Mouse (Mus musculus) monocyte, adult 5-6 weeks (primary cell): ENCODE measurements around the gene Lrp6. TPM values are rescaled to one million over a fixed set of nuclear protein-coding genes. Genes with fewer than 3 reads are reported as not detected.

Experiments
- ATAC-seq: fragments of 153-309, 156-312 bp; replicated peaks from 2 replicates; pipeline ENCODE4 v1.8.0; 2017; ENCODE audit warnings: mild to moderate bottlenecking; ENCODE audit not compliant: low TSS enrichment, insufficient number of reproducible peaks, severe bottlenecking, poor library complexity, low FRiP score
- total RNA-seq: library from RNA; stranded (forward); fragments of 200-1000, 200-491, 200-594 nt; gene quantifications from 3 replicates; pipeline ENCODE4 v1.2.3, GENCODE M21; 2017

The Lrp6 gene
- total RNA-seq = 32.0 to 57.1 TPM (median 39.6 TPM) in 3 replicates

- peak; percentile 85 for ATAC-seq
These were observed at the start of gene Lrp6 for GRCm38 (mm10) chr6:134566818-134567485. Lrp6 (minus strand) TSS chr6:134566965.

- peak; percentile 78 for ATAC-seq
These were observed 48.2 kb upstream of the Lrp6 start for GRCm38 (mm10) chr6:134614723-134615648.

GRCm38 (mm10) chr6:134614322-134614721 is 47.6 kb upstream of the Lrp6 start:
- ATAC-seq = no peak

- no peak for ATAC-seq
These were observed 45.1 kb upstream of the Lrp6 start for GRCm38 (mm10) chr6:134611896-134612295.

- ATAC-seq = no peak
These were observed 43.6 kb upstream of the Lrp6 start for GRCm38 (mm10) chr6:134610380-134610779.

- no peak for ATAC-seq
These were observed 40.4 kb upstream of the Lrp6 start for GRCm38 (mm10) chr6:134606949-134607746.

GRCm38 (mm10) chr6:134606540-134606939 is 39.8 kb upstream of the Lrp6 start:
- ATAC-seq = no peak

- no peak for ATAC-seq
These were observed 38.4 kb upstream of the Lrp6 start for GRCm38 (mm10) chr6:134605196-134605595.

GRCm38 (mm10) chr6:134602371-134603003 is 35.7 kb upstream of the Lrp6 start:
- no peak for ATAC-seq

GRCm38 (mm10) chr6:134601766-134602165 is 35.0 kb upstream of the Lrp6 start:
- no peak for ATAC-seq

- ATAC-seq = no peak
These were observed 34.4 kb upstream of the Lrp6 start for GRCm38 (mm10) chr6:134601130-134601529.

- ATAC-seq = no peak
These were observed 32.5 kb upstream of the Lrp6 start for GRCm38 (mm10) chr6:134599239-134599638.

GRCm38 (mm10) chr6:134597651-134598229 is 31.0 kb upstream of the Lrp6 start:
- no peak for ATAC-seq

GRCm38 (mm10) chr6:134594569-134595442 is 28.0 kb upstream of the Lrp6 start:
- 0 out of 2 replicates have a peak, but pooled peaks have one; percentile 43 for ATAC-seq

- ATAC-seq = no peak
These were observed 24.8 kb upstream of the Lrp6 start for GRCm38 (mm10) chr6:134591614-134592013.

- no peak for ATAC-seq
These were observed 19.5 kb upstream of the Lrp6 start for GRCm38 (mm10) chr6:134586241-134586640.

GRCm38 (mm10) chr6:134584616-134585015 is 17.9 kb upstream of the Lrp6 start:
- no peak for ATAC-seq
